Mouse (Mus musculus) kidney, embryonic 14.5 days (tissue): Measurements from ENCODE around the gene Plekha1. TPM values are rescaled to one million over a fixed set of nuclear protein-coding genes. Genes with fewer than 3 reads are reported as not detected.

Source experiments
- ATAC-seq: fragments of 200-750 bp; cut with Nextera tagmentation; 2 replicates; pipeline ENCODE4 v1.8.0; 2017; ENCODE audit warnings: moderate number of reproducible peaks, mild to moderate bottlenecking, moderate TSS enrichment, moderate library complexity; ENCODE audit not compliant: low FRiP score, low TSS enrichment
- H3K27ac ChIP-seq: fragments of 300-500 bp; sonication (generic); 2 replicates; pipeline ENCODE4 v1.5.1; 2014; ENCODE audit warnings: low read depth, mild to moderate bottlenecking, low read length, moderate library complexity, mixed read lengths
- H3K27me3 ChIP-seq: fragments of 300-500 bp; sonication (generic); 2 replicates; pipeline ENCODE4 v1.6.1; 2014; ENCODE audit warnings: mild to moderate bottlenecking, low read length; ENCODE audit not compliant: control insufficient read depth, insufficient read depth
- H3K36me3 ChIP-seq: fragments of 300-500 bp; sonication (generic); 2 replicates; pipeline ENCODE4 v1.6.1; 2014; ENCODE audit warnings: low read length, mixed read lengths; ENCODE audit not compliant: control insufficient read depth, insufficient read depth
- H3K4me1 ChIP-seq: fragments of 300-500 bp; sonication (generic); 2 replicates; pipeline ENCODE4 v1.6.1; 2014; ENCODE audit warnings: low read length, mixed read lengths; ENCODE audit not compliant: control insufficient read depth, insufficient read depth
- H3K4me2 ChIP-seq: fragments of 300-500 bp; sonication (generic); replicated peaks from 2 replicates; pipeline ENCODE4 v1.6.1; 2014; ENCODE audit warnings: low read depth, mild to moderate bottlenecking, low read length
- H3K4me3 ChIP-seq: fragments of 300-500 bp; sonication (generic); 2 replicates; pipeline ENCODE4 v1.5.1; 2014; ENCODE audit warnings: mild to moderate bottlenecking, low read length
- H3K9ac ChIP-seq: fragments of 300-500 bp; sonication (generic); 2 replicates; pipeline ENCODE4 v1.6.1; 2014; ENCODE audit warnings: low read depth, mild to moderate bottlenecking, low read length, moderate library complexity
- H3K9me3 ChIP-seq: fragments of 300-500 bp; sonication (generic); 2 replicates; pipeline ENCODE4 v1.6.1; 2016; ENCODE audit warnings: low read length; ENCODE audit not compliant: control insufficient read depth
- WGBS: fragments of 180-500 bp; shearing (Covaris S2); extraction: QIAGEN DNeasy Blood & Tissue Kit; methylation state at CpG from one replicate; pipeline ENCODE4 v1.1.7; 2014; 5-methylcytosine and 5-hydroxymethylcytosine counted together
- polyA plus RNA-seq: library from polyadenylated mRNA; unstranded; fragments of >200 nt; fragmentation: Nextera tagmentation; extraction: Ambion mirVana; gene quantifications from 2 replicates; pipeline ENCODE4 v1.2.1, GENCODE M21; 2014

Plekha1 gene
- polyA plus RNA-seq, 1 experiment from 2014 or later, result 72.9 TPM

DNA sequence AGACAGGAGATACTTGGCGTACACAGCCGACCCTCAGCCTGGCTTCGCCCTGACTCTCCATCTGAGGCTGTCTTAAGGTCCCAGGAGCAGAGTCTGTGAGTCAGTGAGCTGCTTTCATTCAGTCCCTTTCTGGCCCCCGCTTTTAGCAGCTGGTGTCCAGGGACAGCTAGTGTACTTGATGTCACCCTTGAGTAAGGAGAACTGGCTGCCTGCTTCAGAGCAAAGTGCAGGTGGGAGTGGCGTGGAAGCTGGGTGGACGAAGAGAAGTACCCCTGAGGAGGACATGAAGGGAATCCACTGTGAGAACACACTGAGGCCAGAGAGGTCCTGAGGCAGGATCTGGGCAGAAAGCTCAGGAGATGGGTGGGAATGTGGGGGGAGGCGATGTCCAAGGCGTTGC lies 73.3 kb downstream of the Plekha1 start:
- H3K4me2 ChIP-seq, result no peak overlapping the region
- no peak overlapping the region for H3K9ac ChIP-seq
- H3K4me3 ChIP-seq, result no peak overlapping the region
- no peak overlapping the region for H3K27ac ChIP-seq
- H3K4me1 ChIP-seq, result peaks cover 11% of the 10 kb centered on the region
- peaks cover 49% of the 10 kb centered on the region for H3K27me3 ChIP-seq
- no peak for ATAC-seq
- WGBS, result 76% methylated on average over 8 of the region's 8 CpGs
- no peaks in the 10 kb centered on the region for H3K36me3 ChIP-seq
- no peaks in the 10 kb centered on the region for H3K9me3 ChIP-seq

DNA sequence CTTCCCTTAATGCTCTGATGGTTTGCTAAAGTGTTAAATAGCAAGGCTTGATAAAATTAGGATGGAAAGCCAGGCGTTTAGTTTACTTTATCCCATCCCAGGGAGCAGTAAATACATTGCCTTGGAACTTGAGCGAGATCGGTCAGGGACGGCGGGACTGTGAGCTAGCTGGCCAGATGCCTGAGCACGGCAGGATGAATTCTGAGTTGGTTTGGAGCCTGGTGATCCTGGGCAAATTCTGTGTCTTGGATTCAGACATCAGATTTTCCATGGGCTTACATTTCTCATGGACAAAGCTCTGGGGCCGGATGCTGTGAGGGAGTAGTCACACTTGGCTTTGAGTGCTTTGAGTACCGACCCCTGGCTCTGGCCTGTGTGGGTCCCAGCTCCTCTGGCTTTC lies 75.2 kb downstream of the Plekha1 start:
- no peak for ATAC-seq

DNA sequence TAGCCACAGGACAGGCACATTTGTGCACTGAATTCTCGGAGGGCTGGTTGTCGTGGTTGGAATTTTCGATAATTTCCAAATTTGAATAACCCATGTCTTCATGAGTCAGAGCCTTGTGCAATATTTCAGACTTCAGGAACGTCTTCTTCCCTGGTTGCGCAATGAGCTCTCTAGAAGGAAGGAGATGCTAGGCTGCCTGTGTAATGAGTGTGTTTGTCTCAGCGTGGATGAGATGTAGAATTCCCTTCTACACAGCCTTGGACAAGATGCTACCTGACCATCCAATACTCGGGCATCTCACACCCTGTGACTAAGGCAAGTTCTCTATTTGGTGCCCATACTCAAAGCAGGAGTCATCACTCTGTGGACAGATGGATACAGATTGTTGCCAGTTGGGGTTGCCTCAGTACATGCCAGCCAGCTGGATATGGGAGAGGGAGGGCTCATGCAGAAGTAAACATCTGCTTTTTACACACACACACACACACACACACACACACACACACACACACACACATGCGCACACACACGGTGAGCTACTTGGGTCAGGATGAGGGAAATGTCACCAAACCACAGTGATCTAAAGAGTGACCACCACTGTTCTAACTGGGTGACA lies 77.8 kb downstream of the Plekha1 start:
- no peaks in the 10 kb centered on the region for H3K9me3 ChIP-seq
- H3K36me3 ChIP-seq, result no peaks in the 10 kb centered on the region
- H3K4me2 ChIP-seq, result no peak overlapping the region
- no peaks in the 10 kb centered on the region for H3K4me1 ChIP-seq
- no peak for ATAC-seq
- H3K27me3 ChIP-seq, result peaks cover 6% of the 10 kb centered on the region; the same call in 1 of the 2 replicates
- no peak overlapping the region for H3K4me3 ChIP-seq
- no peak overlapping the region for H3K27ac ChIP-seq
- H3K9ac ChIP-seq, result no peak overlapping the region
- WGBS, result 94% methylated on average over 9 of the region's 9 CpGs

More for the DNA sequence above, 75.2 kb downstream of the Plekha1 start:
- H3K36me3 ChIP-seq, result no peaks in the 10 kb centered on the region
- no peak overlapping the region for H3K4me2 ChIP-seq
- H3K27me3 ChIP-seq, result peaks cover 33% of the 10 kb centered on the region
- H3K9ac ChIP-seq, result no peak overlapping the region
- no peak overlapping the region for H3K4me3 ChIP-seq
- H3K27ac ChIP-seq, result no peak overlapping the region
- 77% methylated on average over 8 of the region's 8 CpGs for WGBS
- no peaks in the 10 kb centered on the region for H3K9me3 ChIP-seq
- peaks cover 8% of the 10 kb centered on the region for H3K4me1 ChIP-seq

DNA sequence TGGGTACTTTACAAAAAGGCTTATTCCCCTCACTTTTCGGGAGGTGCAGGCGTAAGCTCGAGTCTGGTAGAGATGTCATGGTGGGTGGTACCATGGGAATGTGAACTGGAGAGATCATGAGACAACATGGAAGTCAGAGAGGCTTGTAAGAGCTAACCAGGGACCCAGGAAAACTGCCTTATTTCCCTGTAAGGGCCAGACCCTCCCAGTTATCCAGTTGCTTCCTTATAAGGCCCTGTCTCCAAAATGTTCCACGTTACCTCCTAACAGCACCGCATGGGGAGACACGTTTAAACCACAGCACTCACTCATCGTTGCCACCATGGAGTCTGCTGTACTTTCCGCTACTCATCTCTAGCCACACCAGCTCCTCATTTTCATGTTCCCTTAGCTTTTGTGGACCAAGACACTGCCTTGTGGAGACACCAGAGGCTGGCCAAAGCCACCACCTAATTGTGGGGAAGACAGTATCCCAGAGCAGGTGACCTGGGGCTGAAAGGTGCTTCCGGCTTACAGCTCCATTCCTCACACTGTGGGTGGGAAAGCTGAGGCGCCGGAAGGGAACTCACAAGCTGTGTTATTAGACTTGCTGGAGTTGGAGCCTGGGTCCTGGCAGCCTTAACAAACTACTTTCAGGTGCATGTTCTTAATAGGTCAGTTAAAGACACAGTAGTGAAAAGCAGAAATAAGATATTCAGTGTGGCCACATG lies 79.4 kb downstream of the Plekha1 start:
- no peaks in the 10 kb centered on the region for H3K36me3 ChIP-seq
- no peak for ATAC-seq
- 92% methylated on average over 11 of the region's 11 CpGs for WGBS
- H3K9me3 ChIP-seq, result no peaks in the 10 kb centered on the region
- H3K27me3 ChIP-seq, result no peaks in the 10 kb centered on the region
- no peak overlapping the region for H3K4me3 ChIP-seq
- H3K4me1 ChIP-seq, result no peaks in the 10 kb centered on the region
- H3K9ac ChIP-seq, result no peak overlapping the region
- no peak overlapping the region for H3K4me2 ChIP-seq
- H3K27ac ChIP-seq, result no peak overlapping the region

DNA sequence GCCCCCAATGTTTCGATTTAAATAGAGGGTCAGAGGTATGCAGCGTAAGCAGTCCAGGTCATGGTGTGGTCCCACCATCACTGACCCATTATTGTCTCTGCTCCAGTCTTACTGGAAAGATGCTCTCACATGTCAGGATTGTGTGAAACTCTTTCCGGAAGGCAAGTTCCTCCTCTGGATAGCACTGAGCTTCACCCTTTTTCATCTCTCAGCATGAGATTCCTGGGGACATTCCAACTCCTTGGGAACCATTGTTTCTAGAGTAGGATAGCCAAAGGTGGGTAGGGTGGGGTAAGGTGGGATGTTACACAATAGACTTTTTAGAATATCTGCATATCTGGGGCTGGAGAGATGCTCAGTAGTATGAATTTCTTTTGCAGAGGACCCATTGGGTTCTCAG lies 80.2 kb downstream of the Plekha1 start:
- Histone ChIP-seq H3K9ac (no peak overlapping the region), H3K9me3 (no peaks in the 10 kb centered on the region), H3K36me3 (no peaks in the 10 kb centered on the region), H3K27me3 (no peaks in the 10 kb centered on the region), H3K27ac (no peak overlapping the region), H3K4me2 (no peak overlapping the region), H3K4me3 (no peak overlapping the region), H3K4me1 (no peaks in the 10 kb centered on the region)
- ATAC-seq, result no peak
- WGBS, result 94% methylated on average over 3 of the region's 3 CpGs

DNA sequence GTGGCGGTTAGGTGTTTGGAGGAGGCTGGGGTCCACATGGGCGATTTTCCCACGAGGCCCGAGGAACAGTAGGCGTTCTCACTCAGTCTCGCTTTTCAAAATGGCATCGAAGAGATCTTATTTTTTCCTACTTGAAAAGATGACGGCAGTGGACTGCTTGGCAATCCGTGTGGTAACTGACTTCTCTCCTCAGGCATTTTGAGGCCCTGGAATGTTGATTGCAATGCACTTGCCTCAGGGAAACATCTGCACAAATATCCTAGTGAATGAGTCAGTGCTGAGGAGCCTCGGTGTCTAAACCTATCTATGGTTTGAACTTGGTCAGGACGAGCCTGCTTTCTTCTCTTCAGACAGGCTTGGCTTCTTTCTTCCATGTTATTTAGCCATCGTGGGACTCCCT lies 80.7 kb downstream of the Plekha1 start:
- Histone ChIP-seq H3K9ac (no peak overlapping the region), H3K4me3 (no peak overlapping the region), H3K27ac (no peak overlapping the region), H3K4me1 (no peaks in the 10 kb centered on the region), H3K4me2 (no peak overlapping the region), H3K9me3 (no peaks in the 10 kb centered on the region), H3K36me3 (no peaks in the 10 kb centered on the region), H3K27me3 (no peaks in the 10 kb centered on the region)
- no peak for ATAC-seq
- WGBS, result 87% methylated on average over 12 of the region's 12 CpGs

DNA sequence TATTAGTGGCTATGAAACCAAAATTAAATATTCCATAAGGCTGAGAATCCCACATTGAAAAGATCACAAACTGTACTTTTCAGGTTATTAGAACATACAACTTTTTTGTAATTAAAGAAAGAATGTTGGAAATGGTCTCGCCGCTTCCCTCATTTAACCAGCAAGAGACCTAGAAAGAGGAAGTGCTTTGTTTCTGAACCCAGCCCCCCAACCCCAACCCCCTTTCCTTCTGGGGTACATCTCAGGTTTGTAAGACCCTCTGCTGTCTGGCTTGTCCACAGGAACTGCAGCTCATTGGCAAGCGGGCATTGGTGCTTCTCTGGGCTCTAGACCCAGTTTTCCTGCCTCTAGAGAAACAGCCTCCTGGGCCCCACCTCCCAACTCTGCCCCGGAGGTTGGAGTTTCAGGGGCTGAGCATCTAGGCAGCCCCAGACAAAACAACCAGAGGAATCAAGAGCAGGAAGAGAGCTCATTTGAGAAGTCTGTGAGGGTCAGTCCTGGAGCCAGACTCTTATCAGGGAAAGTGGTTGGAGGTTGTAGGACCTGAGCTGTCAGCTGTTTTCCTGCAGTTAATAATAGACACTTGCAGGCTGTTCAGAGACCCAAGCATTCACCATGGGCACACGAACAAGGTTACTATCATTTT lies 83.1 kb downstream of the Plekha1 start:
- whole genome bisulfite sequencing, result 57% methylated on average over 5 of the region's 5 CpGs
- no peak overlapping the region for H3K9ac ChIP-seq
- no peak overlapping the region for H3K4me2 ChIP-seq
- no peaks in the 10 kb centered on the region for H3K36me3 ChIP-seq
- no peak for ATAC-seq
- H3K27me3 ChIP-seq, result no peaks in the 10 kb centered on the region
- H3K4me3 ChIP-seq, result no peak overlapping the region
- no peaks in the 10 kb centered on the region for H3K9me3 ChIP-seq
- no peak overlapping the region; the same call in 1 of the 2 replicates for H3K27ac ChIP-seq
- no peaks in the 10 kb centered on the region for H3K4me1 ChIP-seq

DNA sequence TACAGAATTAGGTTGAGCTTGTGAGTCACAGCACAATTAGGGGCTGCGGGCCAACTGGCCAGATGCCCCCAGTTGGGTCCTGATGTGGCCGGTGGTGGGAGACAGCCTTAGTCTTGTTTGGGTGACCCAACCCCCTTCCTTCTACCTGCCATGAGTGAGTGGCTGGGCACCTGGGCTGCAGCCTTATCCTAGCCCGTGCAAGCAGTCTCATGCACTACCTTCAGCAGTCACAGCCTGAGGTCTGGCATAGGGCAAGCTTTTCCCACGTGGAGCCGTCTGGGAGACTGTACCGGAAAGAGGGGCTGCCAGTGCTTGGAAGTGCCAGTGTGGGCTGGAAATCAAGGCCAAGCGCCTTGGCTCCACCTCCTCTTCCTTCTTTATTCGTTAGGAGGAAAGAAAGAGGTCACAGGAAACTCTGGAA lies 83.8 kb downstream of the Plekha1 start:
- no peaks in the 10 kb centered on the region for H3K36me3 ChIP-seq
- H3K9me3 ChIP-seq, result no peaks in the 10 kb centered on the region
- no peak overlapping the region for H3K9ac ChIP-seq
- H3K4me1 ChIP-seq, result no peaks in the 10 kb centered on the region
- no peak overlapping the region; the same call in 1 of the 2 replicates for H3K27ac ChIP-seq
- no peak overlapping the region for H3K4me3 ChIP-seq
- no peak; the same call in 1 of the 2 replicates for ATAC-seq
- H3K4me2 ChIP-seq, result no peak overlapping the region
- no peaks in the 10 kb centered on the region for H3K27me3 ChIP-seq
- WGBS, result 54% methylated on average over 8 of the region's 8 CpGs

DNA sequence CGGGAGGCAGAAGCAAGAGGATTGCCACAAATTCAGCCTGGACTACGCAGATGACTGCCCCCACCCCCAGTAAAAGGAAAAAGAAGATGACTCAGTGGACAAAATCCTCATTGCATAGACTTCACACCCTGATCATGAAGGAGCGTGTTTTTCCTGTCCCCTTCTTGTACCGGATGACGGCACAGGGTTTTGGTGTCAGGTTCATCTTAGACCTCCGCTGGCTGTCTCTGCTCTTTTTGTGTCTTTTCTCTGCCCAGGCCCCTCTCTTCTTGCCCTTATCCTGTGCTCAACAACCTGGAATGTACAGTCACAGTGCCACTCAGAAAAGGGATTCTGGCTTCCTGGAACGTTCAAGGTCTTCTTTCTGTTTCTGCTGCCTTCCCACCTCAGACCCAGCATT lies 84.9 kb downstream of the Plekha1 start:
- H3K27ac ChIP-seq, result no peak overlapping the region
- H3K4me3 ChIP-seq, result no peak overlapping the region
- H3K9me3 ChIP-seq, result no peaks in the 10 kb centered on the region
- H3K9ac ChIP-seq, result no peak overlapping the region
- no peaks in the 10 kb centered on the region for H3K27me3 ChIP-seq
- WGBS, result 85% methylated on average over 7 of the region's 7 CpGs
- no peaks in the 10 kb centered on the region for H3K4me1 ChIP-seq
- no peaks in the 10 kb centered on the region for H3K36me3 ChIP-seq
- no peak for ATAC-seq
- H3K4me2 ChIP-seq, result no peak overlapping the region
